Mouse (Mus musculus) forebrain, embryonic 11.5 days (tissue): ENCODE data around the gene Apobec3. TPM values are rescaled to one million over a fixed set of nuclear protein-coding genes. Genes with fewer than 3 reads are reported as not detected.

ENCODE experiments used
- ATAC-seq: fragments of 200-750 bp; cut with Nextera tagmentation; replicated peaks from 2 replicates; pipeline ENCODE4 v1.8.0; 2017; ENCODE audit warnings: moderate TSS enrichment; ENCODE audit not compliant: low FRiP score
- DNase-seq: peaks from one replicate; pipeline ENCODE4 v3.0.0-alpha.2; 2017; ENCODE audit warnings: low spot score
- H3K27ac ChIP-seq: fragments of 300-500 bp; sonication (generic); 2 replicates; pipeline ENCODE4 v1.5.1; 2014; ENCODE audit warnings: low read depth, low read length
- H3K27me3 ChIP-seq: fragments of 300-500 bp; sonication (generic); 2 replicates; pipeline ENCODE4 v1.6.1; 2014; ENCODE audit warnings: mild to moderate bottlenecking, low read length, mixed read lengths; ENCODE audit not compliant: control insufficient read depth, insufficient read depth
- H3K36me3 ChIP-seq: fragments of 300-500 bp; sonication (generic); 2 replicates; pipeline ENCODE4 v1.6.1; 2014; ENCODE audit warnings: mild to moderate bottlenecking, low read length, moderate library complexity, mixed read lengths; ENCODE audit not compliant: control insufficient read depth, insufficient read depth
- H3K4me1 ChIP-seq: fragments of 300-500 bp; sonication (generic); replicated peaks from 2 replicates; pipeline ENCODE4 v1.6.1; 2014; ENCODE audit warnings: low read length, mixed read lengths; ENCODE audit not compliant: control insufficient read depth, insufficient read depth
- H3K4me2 ChIP-seq: fragments of 300-500 bp; sonication (generic); 2 replicates; pipeline ENCODE4 v1.6.1; 2014; ENCODE audit warnings: low read depth, mild to moderate bottlenecking, low read length, moderate library complexity, mixed read lengths; ENCODE audit not compliant: severe bottlenecking
- H3K4me3 ChIP-seq: fragments of 300-500 bp; sonication (generic); 2 replicates; pipeline ENCODE4 v1.5.1; 2014; ENCODE audit warnings: low read depth, low read length
- H3K9ac ChIP-seq: fragments of 300-500 bp; sonication (generic); 2 replicates; pipeline ENCODE4 v1.6.1; 2014; ENCODE audit warnings: low read length
- H3K9me3 ChIP-seq: fragments of 300-500 bp; sonication (generic); 2 replicates; pipeline ENCODE4 v1.6.1; 2016; ENCODE audit warnings: low read length, mixed read lengths; ENCODE audit not compliant: control insufficient read depth
- WGBS: fragments of 180-500 bp; shearing (Covaris S2); extraction: QIAGEN DNeasy Blood & Tissue Kit; methylation state at CpG from one replicate; pipeline ENCODE4 v1.1.7; 2014; 5-methylcytosine and 5-hydroxymethylcytosine counted together
- polyA plus RNA-seq: library from polyadenylated mRNA; unstranded; fragments of >200 nt; fragmentation: Nextera tagmentation; extraction: Ambion mirVana; gene quantifications from 2 replicates; pipeline ENCODE4 v1.2.1, GENCODE M21; 2014

Gene Apobec3
- polyA plus RNA-seq, 1 experiment from 2014 or later: 10.6 TPM

GRCm38 (mm10) chr15:79951730-79952503 is 60.5 kb downstream of the Apobec3 start:
- DNase-seq: no peak
- no peak overlapping the region for H3K9ac ChIP-seq
- H3K4me2 ChIP-seq: no peak overlapping the region
- peaks cover 8% of the 10 kb centered on the region; the same call in 1 of the 2 replicates for H3K4me1 ChIP-seq
- no peaks in the 10 kb centered on the region for H3K36me3 ChIP-seq
- no peak overlapping the region for H3K4me3 ChIP-seq
- H3K27me3 ChIP-seq: no peaks in the 10 kb centered on the region
- 57% methylated on average over 14 of the region's 14 CpGs for WGBS
- no peak for ATAC-seq
- H3K27ac ChIP-seq: no peak overlapping the region
- no peaks in the 10 kb centered on the region for H3K9me3 ChIP-seq

GRCm38 (mm10) chr15:79952504-79953231 is 61.2 kb downstream of the Apobec3 start:
- Histone ChIP-seq H3K36me3 (no peaks in the 10 kb centered on the region), H3K4me3 (no peak overlapping the region), H3K9me3 (no peaks in the 10 kb centered on the region), H3K4me1 (peaks cover 8% of the 10 kb centered on the region; the same call in 1 of the 2 replicates), H3K27me3 (no peaks in the 10 kb centered on the region), H3K4me2 (no peak overlapping the region), H3K9ac (no peak overlapping the region), H3K27ac (no peak overlapping the region)
- WGBS: 53% methylated on average over 11 of the region's 11 CpGs
- ATAC-seq (no peak), DNase-seq (no peak)

GRCm38 (mm10) chr15:79953470-79953869 is 62.0 kb downstream of the Apobec3 start:
- Histone ChIP-seq H3K9me3 (no peaks in the 10 kb centered on the region), H3K4me2 (no peak overlapping the region), H3K9ac (no peak overlapping the region), H3K4me3 (no peak overlapping the region), H3K27ac (no peak overlapping the region), H3K36me3 (no peaks in the 10 kb centered on the region), H3K27me3 (no peaks in the 10 kb centered on the region), H3K4me1 (peaks cover 8% of the 10 kb centered on the region; the same call in 1 of the 2 replicates)
- no peak for ATAC-seq
- DNase-seq: no peak
- WGBS: 69% methylated on average over 7 of the region's 7 CpGs

GRCm38 (mm10) chr15:79956559-79956958 is 65.1 kb downstream of the Apobec3 start:
- 91% methylated on average over 8 of the region's 8 CpGs for WGBS
- H3K4me3 ChIP-seq: no peak overlapping the region
- H3K9ac ChIP-seq: no peak overlapping the region
- H3K4me2 ChIP-seq: no peak overlapping the region
- no peak overlapping the region for H3K27ac ChIP-seq
- H3K4me1 ChIP-seq: 0 out of 2 replicates have a peak, but pooled peaks cover 4% of the 10 kb centered on the region
- DNase-seq (no peak), ATAC-seq (no peak)
- H3K9me3 ChIP-seq: no peaks in the 10 kb centered on the region
- no peaks in the 10 kb centered on the region for H3K36me3 ChIP-seq
- no peaks in the 10 kb centered on the region for H3K27me3 ChIP-seq

- no peak overlapping the region for H3K9ac ChIP-seq
- no peak overlapping the region for H3K4me2 ChIP-seq
- DNase-seq (no peak), ATAC-seq (no peak)
- no peaks in the 10 kb centered on the region for H3K36me3 ChIP-seq
- no peaks in the 10 kb centered on the region for H3K27me3 ChIP-seq
- no peaks in the 10 kb centered on the region for H3K4me1 ChIP-seq
- no peak overlapping the region for H3K4me3 ChIP-seq
- H3K27ac ChIP-seq: no peak overlapping the region
- no peaks in the 10 kb centered on the region for H3K9me3 ChIP-seq
- WGBS: 68% methylated on average over 3 of the region's 3 CpGs
These were observed 67.0 kb downstream of the Apobec3 start for GRCm38 (mm10) chr15:79958418-79958817.

- Histone ChIP-seq H3K4me3 (no peak overlapping the region), H3K4me2 (no peak overlapping the region), H3K4me1 (no peaks in the 10 kb centered on the region), H3K27me3 (no peaks in the 10 kb centered on the region), H3K36me3 (no peaks in the 10 kb centered on the region), H3K9ac (no peak overlapping the region), H3K27ac (no peak overlapping the region), H3K9me3 (no peaks in the 10 kb centered on the region)
- DNase-seq (no peak), ATAC-seq (no peak)
- WGBS: 70% methylated on average over 9 of the region's 9 CpGs
These were observed 70.0 kb downstream of the Apobec3 start for GRCm38 (mm10) chr15:79961366-79961921.

GRCm38 (mm10) chr15:79962661-79963060 is 71.2 kb downstream of the Apobec3 start:
- ATAC-seq (no peak), DNase-seq (no peak)
- no peak overlapping the region for H3K27ac ChIP-seq
- H3K9ac ChIP-seq: no peak overlapping the region
- WGBS: 69% methylated on average over 18 of the region's 18 CpGs
- no peaks in the 10 kb centered on the region for H3K27me3 ChIP-seq
- no peaks in the 10 kb centered on the region for H3K9me3 ChIP-seq
- no peak overlapping the region for H3K4me2 ChIP-seq
- H3K4me1 ChIP-seq: no peaks in the 10 kb centered on the region
- no peaks in the 10 kb centered on the region for H3K36me3 ChIP-seq
- no peak overlapping the region for H3K4me3 ChIP-seq

- no peak for DNase-seq
- ATAC-seq: no peak
- Histone ChIP-seq H3K4me3 (no peak overlapping the region), H3K4me2 (no peak overlapping the region), H3K9ac (no peak overlapping the region), H3K27me3 (no peaks in the 10 kb centered on the region), H3K27ac (no peak overlapping the region), H3K4me1 (no peaks in the 10 kb centered on the region), H3K9me3 (no peaks in the 10 kb centered on the region), H3K36me3 (no peaks in the 10 kb centered on the region)
- WGBS: 90% methylated on average over 7 of the region's 7 CpGs
These were observed 72.9 kb downstream of the Apobec3 start for GRCm38 (mm10) chr15:79964376-79964775.
